Mouse (Mus musculus) midbrain, embryonic 14.5 days (tissue): Measurements from ENCODE around the gene Gm14288. TPM values are rescaled to one million over a fixed set of nuclear protein-coding genes. Genes with fewer than 3 reads are reported as not detected.
"Not testable (repeated sequence)": the region's sequence is repeated elsewhere in the genome, so short reads cannot be mapped to it uniquely, and the experiment has no call there.

ENCODE experiments used
- ATAC-seq: fragments of 200-750 bp; cut with Nextera tagmentation; 2 replicates; pipeline ENCODE4 v1.8.0; 2017; ENCODE audit warnings: moderate number of reproducible peaks, moderate library complexity; ENCODE audit not compliant: low FRiP score, low TSS enrichment
- DNase-seq: peaks from one replicate; pipeline ENCODE4 v3.0.0-alpha.2; 2015
- H3K27ac ChIP-seq: fragments of 300-500 bp; sonication (generic); replicated peaks from 2 replicates; pipeline ENCODE4 v1.5.1; 2014; ENCODE audit warnings: mild to moderate bottlenecking, low read depth, low read length, moderate library complexity
- H3K27me3 ChIP-seq: fragments of 300-500 bp; sonication (generic); 2 replicates; pipeline ENCODE4 v1.6.1; 2014; ENCODE audit warnings: low read length, control low read depth, mixed read lengths; ENCODE audit not compliant: control insufficient read depth, insufficient read depth
- H3K36me3 ChIP-seq: fragments of 300-500 bp; sonication (generic); 2 replicates; pipeline ENCODE4 v1.6.1; 2014; ENCODE audit warnings: low read length, control low read depth; ENCODE audit not compliant: control insufficient read depth, insufficient read depth
- H3K4me1 ChIP-seq: fragments of 300-500 bp; sonication (generic); 2 replicates; pipeline ENCODE4 v1.6.1; 2014; ENCODE audit warnings: mild to moderate bottlenecking, antibody characterized with exemption, low read length, control low read depth; ENCODE audit not compliant: control insufficient read depth, insufficient read depth
- H3K4me2 ChIP-seq: fragments of 300-500 bp; sonication (generic); 2 replicates; pipeline ENCODE4 v1.6.1; 2014; ENCODE audit warnings: mild to moderate bottlenecking, low read length, moderate library complexity
- H3K4me3 ChIP-seq: fragments of 300-500 bp; sonication (generic); replicated peaks from 2 replicates; pipeline ENCODE4 v1.5.1; 2014; ENCODE audit warnings: low read depth, low read length
- H3K9ac ChIP-seq: fragments of 300-500 bp; sonication (generic); replicated peaks from 2 replicates; pipeline ENCODE4 v1.6.1; 2014; ENCODE audit warnings: mild to moderate bottlenecking, low read length, moderate library complexity
- H3K9me3 ChIP-seq: fragments of 300-500 bp; sonication (generic); 2 replicates; pipeline ENCODE4 v1.6.1; 2016; ENCODE audit warnings: low read length, control low read depth, mixed read lengths; ENCODE audit not compliant: control insufficient read depth
- WGBS: fragments of 180-500 bp; shearing (Covaris S2); extraction: QIAGEN DNeasy Blood & Tissue Kit; methylation state at CpG from one replicate; pipeline ENCODE4 v1.1.7; 2014; 5-methylcytosine and 5-hydroxymethylcytosine counted together
- polyA plus RNA-seq: library from polyadenylated mRNA; unstranded; fragments of >200 nt; fragmentation: Nextera tagmentation; extraction: Ambion mirVana; gene quantifications from 2 replicates; pipeline ENCODE4 v1.2.1, GENCODE M21; 2014

The Gm14288 gene
- polyA plus RNA-seq, result 2.8 TPM in 1 of 2 replicates, not detected in the other

GRCm38 (mm10) chr2:175800993-175801392 lies at the start of gene Gm14288:
Gene Gm14288 (minus strand): TSS chr2:175801093.
- H3K4me3 ChIP-seq, H3K4me2 ChIP-seq, DNase-seq, H3K27ac ChIP-seq, ATAC-seq, H3K27me3 ChIP-seq, H3K9me3 ChIP-seq, H3K4me1 ChIP-seq, H3K9ac ChIP-seq, H3K36me3 ChIP-seq: not testable (repeated sequence)
- no CpG with 5 or more reads among the region's 6 CpGs for WGBS

GRCm38 (mm10) chr2:175741237-175741636 lies 59.7 kb downstream of the Gm14288 start, which contains the start of gene Gm2007:
Gene Gm2007 (plus strand): TSS chr2:175741537.
- not testable (repeated sequence) for H3K36me3 ChIP-seq, H3K4me2 ChIP-seq, H3K27me3 ChIP-seq, H3K4me3 ChIP-seq, H3K4me1 ChIP-seq, ATAC-seq, H3K27ac ChIP-seq, H3K9me3 ChIP-seq, DNase-seq, H3K9ac ChIP-seq
- no CpG with 5 or more reads among the region's 2 CpGs for WGBS

Other genes starting within 250 kb of the Gm14288 start
- gene Gm11007, start 157.1 kb downstream of the Gm14288 start, polyA plus RNA-seq, result not detected in 2 replicates
- gene Zfp969, start 97.4 kb downstream of the Gm14288 start, polyA plus RNA-seq, result 10.5 and 14.2 TPM in 2 replicates
- gene Gm2007, start 59.6 kb downstream of the Gm14288 start, polyA plus RNA-seq, result not detected in 2 replicates
- 30.3 and 33.5 TPM in 2 replicates for gene Gm6710, start 68.1 kb upstream of the Gm14288 start, polyA plus RNA-seq
- gene Zfp966, start 130.0 kb upstream of the Gm14288 start, polyA plus RNA-seq, result 2.5 and 3.2 TPM in 2 replicates
- 22.5 TPM in 2 replicates for gene Gm2026, start 164.2 kb upstream of the Gm14288 start, polyA plus RNA-seq